In the genomic region with DNA sequence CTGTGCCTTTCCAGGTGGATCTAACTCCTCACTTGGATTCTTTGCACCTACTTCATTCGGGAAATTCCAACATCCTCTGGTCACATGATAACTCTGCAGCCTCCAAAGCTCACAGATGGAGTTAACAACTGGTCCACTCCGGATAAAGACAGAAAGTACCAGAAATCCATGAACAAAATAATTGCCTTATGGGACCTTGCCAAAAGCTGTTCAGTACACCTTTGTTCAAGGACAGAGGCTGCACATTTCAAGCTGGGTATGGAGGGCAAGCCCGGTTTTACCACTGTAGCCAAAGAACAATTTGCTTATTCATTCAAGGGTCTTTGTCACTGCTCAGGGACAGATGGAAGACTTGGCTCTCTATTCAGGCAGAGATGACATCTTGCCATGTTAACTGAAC, we compare ENCODE assay signal across 28 mouse cellular contexts. TPM values are rescaled to one million over a fixed set of nuclear protein-coding genes. Genes with fewer than 3 reads are reported as not detected.
"Had no signal": no experiment of that assay in that cellular context is flagged by ENCODE, and none has a peak within 500 bp of the region (broad histone marks: within the 10 kb centered on the region; RNA-seq: fewer than 3 reads in every experiment).

No protein-coding gene starts in this region.

- H3K9ac ChIP-seq: kidney, embryonic 15.5 days; liver, embryonic 13.5 days had no signal

- H3K27me3 ChIP-seq: kidney, embryonic 15.5 days; liver, embryonic 13.5 days had no signal

- H3K4me2 ChIP-seq: kidney, embryonic 15.5 days; liver, embryonic 13.5 days; midbrain, embryonic 11.5 days had no signal

- H3K27ac ChIP-seq: kidney, embryonic 15.5 days; liver, embryonic 13.5 days; stomach, postnatal 0 days had no signal

- ATAC-seq: intestine, postnatal 0 days had no signal

- H3K4me3 ChIP-seq: kidney, embryonic 15.5 days; liver, embryonic 13.5 days had no signal

- DNase-seq: kidney, postnatal 14 days; liver, embryonic 13.5 days; lung, adult 2 months; lung, postnatal 14 days; lung, postnatal 4 days; midbrain, embryonic 14.5 days; thymus, adult 2 months; thymus, postnatal 14 days; thymus, postnatal 4 days had no signal

- H3K36me3 ChIP-seq: kidney, embryonic 15.5 days; liver, embryonic 13.5 days had no signal

- H3K4me1 ChIP-seq: kidney, embryonic 15.5 days; liver, embryonic 13.5 days had no signal

- H3K9me3 ChIP-seq: kidney, embryonic 15.5 days; liver, embryonic 13.5 days had no signal

RNA-seq across cellular contexts. Expression of a gene that starts 15.8 kb away (rescaled TPM):
- total RNA-seq: layer of hippocampus, postnatal 14 days; left cerebral cortex, adult 18-20 months; left cerebral cortex, postnatal 10 days; left cerebral cortex, postnatal 36 days; liver, adult 2 months; megakaryocyte progenitor cell, adult 5-6 weeks; megakaryocyte-erythroid progenitor cell, adult 5-6 weeks; midbrain, postnatal 0 days had no signal
- polyA plus RNA-seq: intestine, postnatal 0 days; kidney, embryonic 15.5 days; large intestine, adult 2 months; limb, embryonic 11.5 days; liver, adult 2 months; liver, embryonic 13.5 days; liver, embryonic 16.5 days; lung, embryonic 16.5 days; midbrain, embryonic 11.5 days; midbrain, embryonic 14.5 days; midbrain, postnatal 0 days; neural tube, embryonic 11.5 days; small intestine, adult 2 months; spleen, adult 2 months had no signal
